Mouse (Mus musculus): ENCODE data around the gene Gsta3. TPM values are rescaled to one million over a fixed set of nuclear protein-coding genes. Genes with fewer than 3 reads are reported as not detected.
A peak's percentile ranks its signal among the peaks of the same experiment; 100 is the strongest.
"Not testable (repeated sequence)": the region's sequence is repeated elsewhere in the genome, so short reads cannot be mapped to it uniquely, and the experiment has no call there.

Gsta3 gene
- 9.3 and 10.7 TPM in 2 replicates for polyA plus RNA-seq (2014; fragmentation: Nextera tagmentation; extraction: Ambion mirVana)

- WGBS, result 77% methylated on average over 8 of the region's 8 CpGs
- H3K27ac ChIP-seq (ENCODE audit: low read depth, low read length), result 0 out of 2 replicates have a peak within 1 kb of the TSS, but pooled peaks have one; percentile 24
Measured at GRCm38 (mm10) chr1:21239911-21240898, at the start of gene Gsta3. Gene Gsta3 (plus strand): TSS chr1:21240589.

GRCm38 (mm10) chr1:21206241-21206640 lies 34.1 kb upstream of the Gsta3 start:
- no peaks in the 10 kb centered on the region for H3K4me1 ChIP-seq (ENCODE audit: control insufficient read depth, insufficient read depth, low read length)
- H3K9ac ChIP-seq (ENCODE audit: low read depth, low read length), result no peak overlapping the region
- H3K36me3 ChIP-seq (ENCODE audit: control insufficient read depth, insufficient read depth, low read length), result no peaks in the 10 kb centered on the region
- H3K4me3 ChIP-seq (ENCODE audit: low read length), result no peak overlapping the region
- H3K27me3 ChIP-seq (ENCODE audit: control insufficient read depth, insufficient read depth, low read length), result no peaks in the 10 kb centered on the region
- 73% methylated on average over 1 of the region's 1 CpGs for WGBS
- no peaks in the 10 kb centered on the region for H3K9me3 ChIP-seq (ENCODE audit: control insufficient read depth, low read length)
- H3K27ac ChIP-seq (ENCODE audit: low read depth, low read length), result no peak overlapping the region
- ATAC-seq (ENCODE audit: low FRiP score, low TSS enrichment), result no peak
- H3K4me2 ChIP-seq (replicated peaks; ENCODE audit: low read depth, low read length), result no peak overlapping the region

More at GRCm38 (mm10) chr1:21239911-21240898, at the start of gene Gsta3:
- Histone ChIP-seq H3K36me3 (ENCODE audit: control insufficient read depth, insufficient read depth, low read length) (no peaks in the 10 kb centered on the region), H3K9ac (ENCODE audit: low read depth, low read length) (no peak within 1 kb of the TSS), H3K4me2 (replicated peaks; ENCODE audit: low read depth, low read length) (no peak within 1 kb of the TSS), H3K4me1 (ENCODE audit: control insufficient read depth, insufficient read depth, low read length) (peaks cover 7% of the 10 kb centered on the region; the same call in 1 of the 2 replicates), H3K4me3 (ENCODE audit: low read length) (no peak within 1 kb of the TSS), H3K27me3 (ENCODE audit: control insufficient read depth, insufficient read depth, low read length) (no peaks in the 10 kb centered on the region), H3K9me3 (ENCODE audit: control insufficient read depth, low read length) (no peaks in the 10 kb centered on the region)
- peak; percentile 82 for ATAC-seq (ENCODE audit: low FRiP score, low TSS enrichment)

GRCm38 (mm10) chr1:21213537-21213936 lies 26.9 kb upstream of the Gsta3 start:
- not testable (repeated sequence) for H3K9ac ChIP-seq (ENCODE audit: low read depth, low read length); H3K4me3 ChIP-seq (ENCODE audit: low read length); H3K9me3 ChIP-seq (ENCODE audit: control insufficient read depth, low read length); H3K36me3 ChIP-seq (ENCODE audit: control insufficient read depth, insufficient read depth, low read length); H3K4me2 ChIP-seq (replicated peaks; ENCODE audit: low read depth, low read length); H3K27ac ChIP-seq (ENCODE audit: low read depth, low read length); H3K4me1 ChIP-seq (ENCODE audit: control insufficient read depth, insufficient read depth, low read length); H3K27me3 ChIP-seq (ENCODE audit: control insufficient read depth, insufficient read depth, low read length)
- peak; percentile 58; the same call in 1 of the 2 replicates for ATAC-seq (ENCODE audit: low FRiP score, low TSS enrichment)
- 22% methylated on average over 3 of the region's 3 CpGs for WGBS

- not testable (repeated sequence) for H3K4me1 ChIP-seq (ENCODE audit: control insufficient read depth, insufficient read depth, low read length); H3K9me3 ChIP-seq (ENCODE audit: control insufficient read depth, low read length); H3K27ac ChIP-seq (ENCODE audit: low read depth, low read length); H3K36me3 ChIP-seq (ENCODE audit: control insufficient read depth, insufficient read depth, low read length); ATAC-seq (ENCODE audit: low FRiP score, low TSS enrichment); H3K4me2 ChIP-seq (replicated peaks; ENCODE audit: low read depth, low read length); H3K9ac ChIP-seq (ENCODE audit: low read depth, low read length); H3K27me3 ChIP-seq (ENCODE audit: control insufficient read depth, insufficient read depth, low read length); H3K4me3 ChIP-seq (ENCODE audit: low read length)
- WGBS, result 76% methylated on average over 6 of the region's 6 CpGs
Measured at GRCm38 (mm10) chr1:21213991-21214692, 26.2 kb upstream of the Gsta3 start.

GRCm38 (mm10) chr1:21218489-21218919 lies 21.9 kb upstream of the Gsta3 start, which contains the start of gene Tmem14a:
Gene Tmem14a (plus strand): TSS chr1:21218575.
- Histone ChIP-seq H3K36me3 (ENCODE audit: control insufficient read depth, insufficient read depth, low read length) (no peaks in the 10 kb centered on the region), H3K27me3 (ENCODE audit: control insufficient read depth, insufficient read depth, low read length) (no peaks in the 10 kb centered on the region), H3K9ac (ENCODE audit: low read depth, low read length) (peak within 1 kb of the TSS; percentile 72), H3K4me2 (replicated peaks; ENCODE audit: low read depth, low read length) (peak within 1 kb of the TSS; percentile 62), H3K4me3 (ENCODE audit: low read length) (peak within 1 kb of the TSS; percentile 63), H3K9me3 (ENCODE audit: control insufficient read depth, low read length) (no peaks in the 10 kb centered on the region), H3K27ac (ENCODE audit: low read depth, low read length) (peak within 1 kb of the TSS; percentile 60; the same call in 1 of the 2 replicates), H3K4me1 (ENCODE audit: control insufficient read depth, insufficient read depth, low read length) (0 out of 2 replicates have a peak, but pooled peaks cover 3% of the 10 kb centered on the region)
- WGBS, result 0% methylated on average over 17 of the region's 17 CpGs
- ATAC-seq (ENCODE audit: low FRiP score, low TSS enrichment), result peak; percentile 95

GRCm38 (mm10) chr1:21227756-21228395 lies 12.5 kb upstream of the Gsta3 start:
- Histone ChIP-seq H3K4me2 (replicated peaks; ENCODE audit: low read depth, low read length) (no peak overlapping the region), H3K27ac (ENCODE audit: low read depth, low read length) (no peak overlapping the region), H3K4me3 (ENCODE audit: low read length) (no peak overlapping the region), H3K27me3 (ENCODE audit: control insufficient read depth, insufficient read depth, low read length) (no peaks in the 10 kb centered on the region), H3K9me3 (ENCODE audit: control insufficient read depth, low read length) (no peaks in the 10 kb centered on the region), H3K36me3 (ENCODE audit: control insufficient read depth, insufficient read depth, low read length) (no peaks in the 10 kb centered on the region), H3K4me1 (ENCODE audit: control insufficient read depth, insufficient read depth, low read length) (no peaks in the 10 kb centered on the region), H3K9ac (ENCODE audit: low read depth, low read length) (no peak overlapping the region)
- ATAC-seq (ENCODE audit: low FRiP score, low TSS enrichment), result no peak
- WGBS, result 86% methylated on average over 6 of the region's 6 CpGs

- not testable (repeated sequence) for H3K27ac ChIP-seq (ENCODE audit: low read depth, low read length); H3K4me1 ChIP-seq (ENCODE audit: control insufficient read depth, insufficient read depth, low read length); H3K4me2 ChIP-seq (replicated peaks; ENCODE audit: low read depth, low read length); H3K9me3 ChIP-seq (ENCODE audit: control insufficient read depth, low read length); H3K27me3 ChIP-seq (ENCODE audit: control insufficient read depth, insufficient read depth, low read length); H3K9ac ChIP-seq (ENCODE audit: low read depth, low read length); H3K4me3 ChIP-seq (ENCODE audit: low read length); ATAC-seq (ENCODE audit: low FRiP score, low TSS enrichment); H3K36me3 ChIP-seq (ENCODE audit: control insufficient read depth, insufficient read depth, low read length)
- 81% methylated on average over 15 of the region's 15 CpGs for WGBS
Measured at GRCm38 (mm10) chr1:21228740-21229722, 11.4 kb upstream of the Gsta3 start.

GRCm38 (mm10) chr1:21230376-21230775 lies 10.0 kb upstream of the Gsta3 start:
- H3K9me3 ChIP-seq (ENCODE audit: control insufficient read depth, low read length), result no peaks in the 10 kb centered on the region
- no peak overlapping the region for H3K27ac ChIP-seq (ENCODE audit: low read depth, low read length)
- no peak overlapping the region for H3K4me2 ChIP-seq (replicated peaks; ENCODE audit: low read depth, low read length)
- no peak for ATAC-seq (ENCODE audit: low FRiP score, low TSS enrichment)
- 72% methylated on average over 2 of the region's 2 CpGs for WGBS
- H3K4me1 ChIP-seq (ENCODE audit: control insufficient read depth, insufficient read depth, low read length), result no peaks in the 10 kb centered on the region
- no peak overlapping the region for H3K4me3 ChIP-seq (ENCODE audit: low read length)
- no peaks in the 10 kb centered on the region for H3K36me3 ChIP-seq (ENCODE audit: control insufficient read depth, insufficient read depth, low read length)
- H3K9ac ChIP-seq (ENCODE audit: low read depth, low read length), result no peak overlapping the region
- H3K27me3 ChIP-seq (ENCODE audit: control insufficient read depth, insufficient read depth, low read length), result no peaks in the 10 kb centered on the region

Measured in kidney, embryonic 14.5 days (tissue).